Mouse (Mus musculus) limb, embryonic 14.5 days (tissue): Measurements from ENCODE around the gene Syt11. TPM values are rescaled to one million over a fixed set of nuclear protein-coding genes. Genes with fewer than 3 reads are reported as not detected.
A peak's percentile ranks its signal among the peaks of the same experiment; 100 is the strongest.

Source experiments
- ATAC-seq: fragments of 200-750 bp; cut with Nextera tagmentation; 2 replicates; pipeline ENCODE4 v1.8.0; 2017; ENCODE audit warnings: low read depth, moderate number of reproducible peaks, moderate TSS enrichment; ENCODE audit not compliant: low FRiP score
- DNase-seq: peaks from one replicate; pipeline ENCODE4 v3.0.0-alpha.2; 2015; ENCODE audit warnings: low spot score
- H3K27ac ChIP-seq: fragments of 300-500 bp; sonication (generic); replicated peaks from 2 replicates; pipeline ENCODE4 v1.5.1; 2014; ENCODE audit warnings: low read depth, mild to moderate bottlenecking, low read length, moderate library complexity, mixed read lengths
- H3K27me3 ChIP-seq: fragments of 300-500 bp; sonication (generic); 2 replicates; pipeline ENCODE4 v1.6.1; 2014; ENCODE audit warnings: low read length, mixed read lengths; ENCODE audit not compliant: control insufficient read depth, insufficient read depth
- H3K36me3 ChIP-seq: fragments of 300-500 bp; sonication (generic); 2 replicates; pipeline ENCODE4 v1.6.1; 2014; ENCODE audit warnings: mild to moderate bottlenecking, low read length, moderate library complexity, mixed read lengths; ENCODE audit not compliant: control insufficient read depth, insufficient read depth
- H3K4me1 ChIP-seq: fragments of 300-500 bp; sonication (generic); 2 replicates; pipeline ENCODE4 v1.6.1; 2014; ENCODE audit warnings: antibody characterized with exemption, low read length, mixed read lengths; ENCODE audit not compliant: control insufficient read depth, insufficient read depth
- H3K4me2 ChIP-seq: fragments of 300-500 bp; sonication (generic); replicated peaks from 2 replicates; pipeline ENCODE4 v1.6.1; 2014; ENCODE audit warnings: low read depth, mild to moderate bottlenecking, low read length, moderate library complexity; ENCODE audit not compliant: severe bottlenecking
- H3K4me3 ChIP-seq: fragments of 300-500 bp; sonication (generic); replicated peaks from 2 replicates; pipeline ENCODE4 v1.5.1; 2014; ENCODE audit warnings: low read length
- H3K9ac ChIP-seq: fragments of 300-500 bp; sonication (generic); 2 replicates; pipeline ENCODE4 v1.6.1; 2014; ENCODE audit warnings: mild to moderate bottlenecking, low read depth, low read length, moderate library complexity; ENCODE audit not compliant: severe bottlenecking
- H3K9me3 ChIP-seq: fragments of 300-500 bp; sonication (generic); 2 replicates; pipeline ENCODE4 v1.6.1; 2016; ENCODE audit warnings: low read length; ENCODE audit not compliant: control insufficient read depth
- POLR2A ChIP-seq: fragments of 200-500 bp; IDR thresholded peaks from 2 replicates; pipeline ENCODE4 v1.8.0; 2012; ENCODE audit warnings: inconsistent platforms, mild to moderate bottlenecking, moderate library complexity, borderline replicate concordance; ENCODE audit not compliant: insufficient read depth, insufficient read length; ENCODE audit errors: extremely low read depth
- WGBS: fragments of 180-500 bp; shearing (Covaris S2); extraction: QIAGEN DNeasy Blood & Tissue Kit; methylation state at CpG from one replicate; pipeline ENCODE4 v1.1.7; 2014; 5-methylcytosine and 5-hydroxymethylcytosine counted together
- polyA plus RNA-seq, 2 experiments: library from polyadenylated mRNA; depleted of rRNA in 1 of 2; stranded (reverse) in 1 of 2; unstranded in 1 of 2; fragments of >200 nt; fragmentation: Nextera tagmentation in 1 of 2; extraction: Ambion mirVana in 1 of 2; gene quantifications; 2 replicates each; pipeline versions ENCODE4 v1.2.1 to v1.2.3; 2012 to 2014

Gene Syt11
- polyA plus RNA-seq, 2 experiments = 13.9 to 15.3 TPM

DNA sequence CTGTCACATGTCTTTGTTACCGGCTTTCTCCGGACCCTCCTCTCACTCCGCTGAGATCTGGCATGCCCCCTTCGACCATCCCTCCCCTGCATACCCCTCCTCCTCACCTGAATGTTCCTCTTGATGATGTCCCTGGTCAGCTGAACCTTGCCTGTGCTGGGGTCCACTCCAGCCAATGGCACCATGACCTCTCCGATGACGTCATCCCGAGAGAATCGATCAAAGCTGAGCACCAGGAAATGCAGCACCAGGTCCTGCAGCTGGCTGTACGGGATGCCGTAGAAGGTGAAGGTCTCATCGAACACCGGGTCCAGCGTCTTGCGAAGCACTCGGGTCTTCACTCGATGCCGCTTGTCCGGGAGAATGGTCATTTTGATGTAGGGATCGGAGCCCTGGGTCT lies 13.3 kb downstream of the Syt11 start:
- peaks cover 19% of the 10 kb centered on the region for H3K36me3 ChIP-seq
- no peak overlapping the region for H3K9ac ChIP-seq
- H3K4me3 ChIP-seq = no peak overlapping the region
- no peaks in the 10 kb centered on the region for H3K9me3 ChIP-seq
- H3K27ac ChIP-seq = no peak overlapping the region
- ATAC-seq (no peak), DNase-seq (no peak)
- no peaks in the 10 kb centered on the region for H3K27me3 ChIP-seq
- H3K4me1 ChIP-seq = no peaks in the 10 kb centered on the region
- WGBS = 93% methylated on average over 19 of the region's 19 CpGs
- TF ChIP-seq POLR2A = no peak
- H3K4me2 ChIP-seq = no peak overlapping the region

DNA sequence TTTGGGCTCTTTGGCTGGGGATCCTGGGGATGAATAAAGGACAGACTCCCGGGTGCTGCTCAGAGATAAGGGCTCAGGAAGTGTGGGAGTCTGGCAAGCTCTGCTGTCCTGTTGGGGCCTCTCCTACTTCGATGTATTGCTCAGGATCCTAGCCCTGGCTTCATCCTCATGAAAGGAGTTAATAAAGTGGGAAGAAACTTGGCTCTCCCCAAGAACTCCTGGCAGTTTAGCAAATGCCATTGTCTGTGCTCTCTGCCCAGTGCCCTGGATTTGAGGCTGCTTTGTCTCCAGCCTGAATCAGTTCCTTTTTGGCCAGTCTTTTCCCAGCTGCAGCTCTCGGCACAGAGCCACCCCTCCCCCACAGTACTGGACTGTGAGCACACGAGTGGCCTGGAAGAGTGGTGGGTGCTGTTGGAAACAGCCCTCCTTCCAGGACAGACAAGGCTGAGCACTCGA lies 16.9 kb downstream of the Syt11 start:
- Histone ChIP-seq H3K9ac (no peak overlapping the region), H3K4me2 (no peak overlapping the region), H3K9me3 (no peaks in the 10 kb centered on the region), H3K4me1 (no peaks in the 10 kb centered on the region), H3K27ac (peak overlapping the region; percentile 41; the same call in 1 of the 2 replicates), H3K4me3 (no peak overlapping the region), H3K27me3 (no peaks in the 10 kb centered on the region), H3K36me3 (peaks cover 19% of the 10 kb centered on the region)
- WGBS = 15% methylated on average over 5 of the region's 5 CpGs
- peak; percentile 33; the same call in 1 of the 2 replicates for ATAC-seq
- no peak for TF ChIP-seq POLR2A
- peak; percentile 5 for DNase-seq

DNA sequence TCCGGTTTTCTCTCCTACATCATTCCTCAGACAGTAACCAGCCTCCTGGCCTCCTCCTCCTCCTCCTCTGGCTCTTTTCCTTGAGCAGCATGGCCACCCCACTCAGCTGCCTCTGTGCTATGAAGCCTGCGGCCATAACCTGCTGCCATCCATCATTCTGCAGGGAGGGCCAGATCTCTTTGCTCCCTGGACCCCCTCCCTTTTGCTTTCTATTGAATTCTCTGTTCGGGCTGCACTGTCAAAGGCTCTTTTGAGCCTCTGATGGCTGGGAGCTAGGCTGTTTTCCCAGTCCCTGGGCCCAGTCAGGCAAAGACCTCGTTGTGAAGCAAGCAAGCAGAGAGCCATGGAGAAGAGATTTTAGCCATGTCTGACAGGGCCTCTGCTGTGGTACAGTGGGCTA lies 18.7 kb downstream of the Syt11 start:
- Histone ChIP-seq H3K9me3 (no peaks in the 10 kb centered on the region), H3K9ac (no peak overlapping the region), H3K27ac (no peak overlapping the region; the same call in 1 of the 2 replicates), H3K4me1 (no peaks in the 10 kb centered on the region), H3K36me3 (peaks cover 14% of the 10 kb centered on the region), H3K27me3 (no peaks in the 10 kb centered on the region), H3K4me2 (no peak overlapping the region), H3K4me3 (no peak overlapping the region)
- DNase-seq = no peak
- WGBS = 56% methylated on average over 4 of the region's 4 CpGs
- no peak for TF ChIP-seq POLR2A
- ATAC-seq = no peak

DNA sequence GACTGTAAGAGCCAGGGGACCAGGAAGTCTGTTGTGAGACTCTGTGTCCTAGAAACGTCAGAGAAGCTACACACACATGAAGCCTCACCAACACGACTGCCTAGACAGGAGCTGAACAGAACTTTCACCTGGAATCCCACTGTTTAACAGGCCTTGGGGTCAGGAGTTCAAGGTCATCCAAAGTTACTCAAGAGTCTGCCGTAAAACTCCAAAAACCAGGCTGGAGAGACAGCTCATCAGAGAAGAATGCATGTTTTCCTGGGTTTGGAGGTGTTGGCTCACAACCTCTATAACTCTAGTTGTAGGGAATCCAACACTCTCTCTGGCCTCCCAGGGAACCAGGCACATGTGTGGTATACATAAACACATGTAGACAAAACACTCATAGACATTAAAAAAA lies 19.4 kb downstream of the Syt11 start:
- Histone ChIP-seq H3K27ac (no peak overlapping the region), H3K9ac (no peak overlapping the region), H3K4me2 (no peak overlapping the region), H3K27me3 (no peaks in the 10 kb centered on the region), H3K36me3 (peaks cover 13% of the 10 kb centered on the region), H3K4me1 (no peaks in the 10 kb centered on the region), H3K4me3 (no peak overlapping the region), H3K9me3 (no peaks in the 10 kb centered on the region)
- 49% methylated on average over 3 of the region's 3 CpGs for WGBS
- no peak for TF ChIP-seq POLR2A
- DNase-seq (no peak), ATAC-seq (no peak)

DNA sequence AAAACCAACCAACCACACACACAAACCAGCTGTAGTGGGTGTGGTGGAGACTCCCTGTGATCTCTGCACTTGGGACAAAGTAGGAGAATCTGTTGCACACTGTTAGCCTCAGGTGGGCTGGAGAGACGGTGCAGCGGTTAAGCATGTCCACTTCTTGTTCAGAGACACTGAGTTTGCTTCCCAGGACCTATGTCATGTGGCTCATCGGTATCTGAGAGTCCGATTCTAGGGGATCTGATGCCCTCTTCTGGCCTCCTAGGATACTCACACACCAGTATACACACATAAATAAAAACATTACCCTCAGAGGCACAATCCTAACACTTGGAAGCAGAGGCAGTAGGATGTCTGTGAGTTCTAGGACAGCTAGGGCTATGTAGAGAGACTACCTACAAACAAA lies 20.7 kb downstream of the Syt11 start:
- no peaks in the 10 kb centered on the region for H3K27me3 ChIP-seq
- no peaks in the 10 kb centered on the region for H3K9me3 ChIP-seq
- DNase-seq (peak; percentile 11), ATAC-seq (no peak)
- H3K27ac ChIP-seq = no peak overlapping the region
- no peak overlapping the region for H3K9ac ChIP-seq
- no peak overlapping the region for H3K4me2 ChIP-seq
- H3K4me3 ChIP-seq = no peak overlapping the region
- peaks cover 10% of the 10 kb centered on the region for H3K36me3 ChIP-seq
- TF ChIP-seq POLR2A = no peak
- H3K4me1 ChIP-seq = no peaks in the 10 kb centered on the region
- WGBS = 78% methylated on average over 4 of the region's 4 CpGs

DNA sequence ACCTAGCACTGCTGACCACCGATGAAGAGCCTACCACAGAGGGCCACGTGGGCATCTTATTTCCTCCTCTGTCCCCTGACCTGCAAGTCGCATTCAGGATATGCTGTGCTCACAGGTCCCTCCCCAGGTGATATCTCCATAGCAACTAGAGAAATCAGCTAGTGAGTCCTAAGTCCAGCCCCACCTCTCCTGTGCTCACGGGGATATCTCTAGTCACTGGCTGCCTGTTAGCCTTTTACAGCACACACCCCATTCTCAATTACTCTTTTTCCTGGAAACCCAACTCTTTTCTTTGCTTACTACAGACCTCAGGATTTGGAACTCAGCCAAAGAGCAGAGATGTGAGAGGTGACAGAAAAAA lies 28.1 kb downstream of the Syt11 start:
- no peaks in the 10 kb centered on the region for H3K4me1 ChIP-seq
- ATAC-seq (no peak), DNase-seq (no peak)
- peaks cover 22% of the 10 kb centered on the region for H3K9me3 ChIP-seq
- no peak for TF ChIP-seq POLR2A
- peaks cover 34% of the 10 kb centered on the region for H3K36me3 ChIP-seq
- H3K27ac ChIP-seq = no peak overlapping the region
- H3K4me3 ChIP-seq = no peak overlapping the region
- WGBS = 83% methylated on average over 4 of the region's 4 CpGs
- no peak overlapping the region for H3K9ac ChIP-seq
- no peak overlapping the region for H3K4me2 ChIP-seq
- no peaks in the 10 kb centered on the region for H3K27me3 ChIP-seq
